Mouse (Mus musculus): ENCODE data around the gene Skap2.

GRCm38 (mm10) chr6:52058120-52058519 is 45.8 kb upstream of the Skap2 start:
- TF ChIP-seq CTCF (IDR thresholded peaks at IDR 0.05; ENCODE audit: extremely low read depth, insufficient read depth, low read length) (no peak), POLR2A (IDR thresholded peaks at IDR 0.05; ENCODE audit: extremely low read depth, insufficient read depth, low read length) (no peak)
